Mouse (Mus musculus) stomach, postnatal 0 days (tissue): ENCODE data around the gene Kcna5. TPM values are rescaled to one million over a fixed set of nuclear protein-coding genes. Genes with fewer than 3 reads are reported as not detected.

ENCODE experiments used
- ATAC-seq: fragments of 200-750 bp; cut with Nextera tagmentation; 2 replicates; pipeline ENCODE4 v1.8.0; 2017; ENCODE audit not compliant: low FRiP score, low TSS enrichment
- DNase-seq: peaks from one replicate; pipeline ENCODE4 v3.0.0-alpha.2; 2016; ENCODE audit warnings: low spot score
- H3K27ac ChIP-seq: fragments of 300-500 bp; sonication (generic); replicated peaks from 2 replicates; pipeline ENCODE4 v1.5.1; 2014; ENCODE audit warnings: mild to moderate bottlenecking, control low read depth
- H3K27me3 ChIP-seq: fragments of 300-500 bp; sonication (generic); 2 replicates; pipeline ENCODE4 v1.6.1; 2014; ENCODE audit warnings: low read length; ENCODE audit not compliant: control insufficient read depth, insufficient read depth
- H3K36me3 ChIP-seq: fragments of 300-500 bp; sonication (generic); 2 replicates; pipeline ENCODE4 v1.6.1; 2014; ENCODE audit warnings: low read length, mixed read lengths; ENCODE audit not compliant: control insufficient read depth, insufficient read depth
- H3K4me1 ChIP-seq: fragments of 300-500 bp; sonication (generic); replicated peaks from 2 replicates; pipeline ENCODE4 v1.6.1; 2014; ENCODE audit warnings: antibody characterized with exemption; ENCODE audit not compliant: control insufficient read depth, insufficient read depth
- H3K4me2 ChIP-seq: fragments of 300-500 bp; sonication (generic); replicated peaks from 2 replicates; pipeline ENCODE4 v1.6.1; 2014; ENCODE audit warnings: low read depth, mild to moderate bottlenecking, control low read depth, moderate library complexity
- H3K4me3 ChIP-seq: fragments of 300-500 bp; sonication (generic); 2 replicates; pipeline ENCODE4 v1.5.1; 2014; ENCODE audit warnings: low read depth, low read length, control low read depth
- H3K9ac ChIP-seq: fragments of 300-500 bp; sonication (generic); 2 replicates; pipeline ENCODE4 v1.6.1; 2014; ENCODE audit warnings: mild to moderate bottlenecking, low read length, control low read depth, mixed read lengths
- H3K9me3 ChIP-seq: fragments of 300-500 bp; sonication (generic); 2 replicates; pipeline ENCODE4 v1.6.1; 2016; ENCODE audit warnings: low read length; ENCODE audit not compliant: control insufficient read depth
- CTCF ChIP-seq: IDR thresholded peaks from 2 replicates; pipeline ENCODE4 v1.5.1; 2016; ENCODE audit warnings: antibody characterized with exemption, low read depth, mild to moderate bottlenecking, moderate library complexity
- EP300 ChIP-seq: optimal IDR thresholded peaks from 2 replicates; pipeline ENCODE3; 2016; ENCODE audit warnings: antibody characterized with exemption
- WGBS: fragments of 180-500 bp; shearing (Covaris S2); extraction: QIAGEN DNeasy Blood & Tissue Kit; methylation state at CpG from one replicate; pipeline ENCODE4 v1.1.7; 2014; 5-methylcytosine and 5-hydroxymethylcytosine counted together
- polyA plus RNA-seq: library from polyadenylated mRNA; unstranded; fragments of >200 nt; fragmentation: Nextera tagmentation; extraction: Ambion mirVana; gene quantifications from 2 replicates; pipeline ENCODE4 v1.2.1, GENCODE M21; 2015

Gene Kcna5
- polyA plus RNA-seq, 1 experiment from 2014 or later: 3.5 TPM

- no peak overlapping the region for H3K27ac ChIP-seq
Observed at GRCm38 (mm10) chr6:126574778-126575177, 39.6 kb upstream of the Kcna5 start.

GRCm38 (mm10) chr6:126573021-126573420, 37.8 kb upstream of the Kcna5 start:
- H3K27me3 ChIP-seq: no peaks in the 10 kb centered on the region

More at GRCm38 (mm10) chr6:126574778-126575177, 39.6 kb upstream of the Kcna5 start:
- no peaks in the 10 kb centered on the region for H3K9me3 ChIP-seq
- 79% methylated on average over 7 of the region's 7 CpGs for WGBS
- H3K4me2 ChIP-seq: no peak overlapping the region
- H3K9ac ChIP-seq: no peak overlapping the region
- TF ChIP-seq EP300: no peak
- TF ChIP-seq CTCF: no peak
- no peaks in the 10 kb centered on the region for H3K36me3 ChIP-seq
- H3K27me3 ChIP-seq: no peaks in the 10 kb centered on the region
- no peak overlapping the region for H3K4me3 ChIP-seq
- H3K4me1 ChIP-seq: no peaks in the 10 kb centered on the region
- DNase-seq (no peak), ATAC-seq (no peak)

GRCm38 (mm10) chr6:126569809-126570208, 34.6 kb upstream of the Kcna5 start:
- Histone ChIP-seq H3K9ac (no peak overlapping the region), H3K27me3 (no peaks in the 10 kb centered on the region), H3K4me1 (no peaks in the 10 kb centered on the region), H3K36me3 (no peaks in the 10 kb centered on the region), H3K4me3 (no peak overlapping the region), H3K27ac (no peak overlapping the region), H3K4me2 (no peak overlapping the region), H3K9me3 (no peaks in the 10 kb centered on the region)
- no peak for TF ChIP-seq EP300
- no peak for TF ChIP-seq CTCF
- ATAC-seq (no peak), DNase-seq (no peak)
- 58% methylated on average over 7 of the region's 7 CpGs for WGBS

More at GRCm38 (mm10) chr6:126573021-126573420, 37.8 kb upstream of the Kcna5 start:
- Histone ChIP-seq H3K4me2 (no peak overlapping the region), H3K4me1 (no peaks in the 10 kb centered on the region), H3K9me3 (no peaks in the 10 kb centered on the region), H3K27ac (no peak overlapping the region), H3K36me3 (no peaks in the 10 kb centered on the region), H3K4me3 (no peak overlapping the region), H3K9ac (no peak overlapping the region)
- ATAC-seq (no peak), DNase-seq (no peak)
- no peak for TF ChIP-seq EP300
- TF ChIP-seq CTCF: no peak
- WGBS: 75% methylated on average over 5 of the region's 5 CpGs

GRCm38 (mm10) chr6:126568046-126568830, 33.0 kb upstream of the Kcna5 start:
- H3K9ac ChIP-seq: no peak overlapping the region
- H3K36me3 ChIP-seq: no peaks in the 10 kb centered on the region
- H3K4me2 ChIP-seq: no peak overlapping the region
- no peak for ATAC-seq
- H3K4me1 ChIP-seq: no peaks in the 10 kb centered on the region
- no peak overlapping the region for H3K4me3 ChIP-seq
- no peaks in the 10 kb centered on the region for H3K9me3 ChIP-seq
- no peak for TF ChIP-seq EP300
- 78% methylated on average over 14 of the region's 14 CpGs for WGBS
- no peak for DNase-seq
- no peaks in the 10 kb centered on the region for H3K27me3 ChIP-seq
- H3K27ac ChIP-seq: no peak overlapping the region

- Histone ChIP-seq H3K36me3 (no peaks in the 10 kb centered on the region), H3K4me1 (no peaks in the 10 kb centered on the region), H3K27me3 (no peaks in the 10 kb centered on the region), H3K27ac (no peak overlapping the region), H3K9me3 (no peaks in the 10 kb centered on the region), H3K4me2 (no peak overlapping the region), H3K4me3 (no peak overlapping the region), H3K9ac (no peak overlapping the region)
- DNase-seq: no peak
- 91% methylated on average over 9 of the region's 9 CpGs for WGBS
- TF ChIP-seq EP300 (no peak), CTCF (no peak)
- no peak for ATAC-seq
Observed at GRCm38 (mm10) chr6:126567326-126567725, 32.1 kb upstream of the Kcna5 start.

GRCm38 (mm10) chr6:126564376-126564775, 29.2 kb upstream of the Kcna5 start:
- 63% methylated on average over 6 of the region's 6 CpGs for WGBS
- H3K27me3 ChIP-seq: no peaks in the 10 kb centered on the region
- H3K9me3 ChIP-seq: no peaks in the 10 kb centered on the region
- no peak overlapping the region for H3K9ac ChIP-seq
- H3K4me2 ChIP-seq: no peak overlapping the region
- DNase-seq: no peak
- no peak overlapping the region for H3K27ac ChIP-seq
- no peaks in the 10 kb centered on the region for H3K4me1 ChIP-seq
- ATAC-seq: no peak
- no peaks in the 10 kb centered on the region for H3K36me3 ChIP-seq
- no peak for TF ChIP-seq CTCF
- no peak for TF ChIP-seq EP300
- H3K4me3 ChIP-seq: no peak overlapping the region
